Mouse (Mus musculus): Measurements from ENCODE around the gene Apbb2. TPM values are rescaled to one million over a fixed set of nuclear protein-coding genes. Genes with fewer than 3 reads are reported as not detected.

The Apbb2 gene
- polyA plus RNA-seq, 1 experiment, result 36.1 TPM

DNA sequence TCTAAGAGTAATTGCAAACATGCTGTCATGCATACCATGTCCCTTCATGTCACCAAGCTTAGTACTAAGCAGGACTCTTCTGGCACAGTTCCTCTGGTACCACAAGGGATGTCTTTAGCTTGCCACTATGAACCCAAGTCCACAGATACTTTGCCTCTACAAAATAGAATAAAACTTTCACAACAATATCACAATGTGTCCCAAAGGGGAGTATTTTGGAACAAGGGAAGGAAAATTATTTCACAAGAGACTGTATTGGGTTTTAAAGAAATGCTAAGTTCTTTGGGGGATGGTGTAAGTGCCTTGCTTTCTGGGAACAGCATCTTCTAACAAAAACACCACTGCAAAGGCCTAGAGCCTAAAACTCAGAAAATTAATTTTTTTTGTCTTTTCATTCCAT lies 105.2 kb downstream of the Apbb2 start:
- Histone ChIP-seq H3K27me3 (ENCODE audit: control insufficient read depth, insufficient read depth, low read length) (no peaks in the 10 kb centered on the region), H3K4me3 (replicated peaks; ENCODE audit: insufficient read depth, low read depth, low read length) (no peak overlapping the region), H3K27ac (ENCODE audit: insufficient read depth, low read length) (no peak overlapping the region), H3K4me1 (ENCODE audit: control insufficient read depth, insufficient read depth, low read length) (no peaks in the 10 kb centered on the region)
- no peak for TF ChIP-seq CTCF (IDR thresholded peaks at IDR 0.05; ENCODE audit: borderline replicate concordance, insufficient read depth, low read depth, low read length)
- TF ChIP-seq POLR2A (IDR thresholded peaks at IDR 0.05; ENCODE audit: borderline replicate concordance, insufficient read depth, low read length), result no peak
- no peak for DNase-seq

DNA sequence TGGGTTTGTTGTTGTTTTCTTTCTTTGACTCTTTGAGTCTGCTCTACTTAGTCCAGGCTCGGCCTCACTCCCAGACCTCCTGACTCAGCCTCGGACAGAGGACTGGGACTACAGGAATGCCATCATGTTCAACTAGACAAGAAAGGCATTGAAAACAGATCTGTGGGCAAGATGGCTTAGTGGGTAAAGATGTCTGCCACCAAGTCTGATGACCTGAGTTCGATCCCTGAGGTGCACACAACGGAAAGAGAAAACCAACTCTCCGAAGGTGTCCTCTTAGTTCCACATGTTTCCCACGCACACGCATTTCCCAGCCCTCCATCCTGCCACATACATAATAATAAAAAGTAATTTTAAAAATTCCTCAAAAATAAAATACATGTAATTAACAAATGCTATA lies 106.1 kb downstream of the Apbb2 start:
- Histone ChIP-seq H3K4me3 (replicated peaks; ENCODE audit: insufficient read depth, low read depth, low read length) (no peak overlapping the region), H3K27me3 (ENCODE audit: control insufficient read depth, insufficient read depth, low read length) (no peaks in the 10 kb centered on the region), H3K4me1 (ENCODE audit: control insufficient read depth, insufficient read depth, low read length) (no peaks in the 10 kb centered on the region), H3K27ac (ENCODE audit: insufficient read depth, low read length) (no peak overlapping the region)
- TF ChIP-seq CTCF (IDR thresholded peaks at IDR 0.05; ENCODE audit: borderline replicate concordance, insufficient read depth, low read depth, low read length), result no peak
- no peak for TF ChIP-seq POLR2A (IDR thresholded peaks at IDR 0.05; ENCODE audit: borderline replicate concordance, insufficient read depth, low read length)
- 96% methylated on average over 7 of the region's 7 CpGs for WGBS
- DNase-seq, result no peak

DNA sequence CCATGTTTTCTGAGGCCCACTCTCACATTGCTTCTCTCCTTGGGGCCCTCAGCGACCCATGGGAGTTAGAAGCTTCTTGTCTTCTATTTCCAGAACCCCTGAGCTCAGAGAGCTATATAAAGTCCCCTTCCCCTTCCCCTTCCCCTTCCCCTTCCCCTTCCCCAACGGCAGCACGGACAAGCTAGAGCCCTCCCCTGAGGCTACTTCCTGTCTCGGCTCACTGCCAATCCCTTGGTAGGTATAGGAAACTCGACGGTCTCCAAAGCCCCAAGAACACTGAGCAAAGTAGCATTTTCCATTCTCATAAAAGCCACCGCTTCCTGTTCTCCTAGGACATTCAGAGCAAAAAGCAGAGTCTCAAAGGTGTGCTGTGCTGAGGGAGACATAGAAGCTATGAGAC lies 107.9 kb downstream of the Apbb2 start:
- Histone ChIP-seq H3K27ac (ENCODE audit: insufficient read depth, low read length) (no peak overlapping the region), H3K4me1 (ENCODE audit: control insufficient read depth, insufficient read depth, low read length) (no peaks in the 10 kb centered on the region), H3K27me3 (ENCODE audit: control insufficient read depth, insufficient read depth, low read length) (no peaks in the 10 kb centered on the region), H3K4me3 (replicated peaks; ENCODE audit: insufficient read depth, low read depth, low read length) (no peak overlapping the region)
- DNase-seq, result no peak
- TF ChIP-seq CTCF (IDR thresholded peaks at IDR 0.05; ENCODE audit: borderline replicate concordance, insufficient read depth, low read depth, low read length) (no peak), POLR2A (IDR thresholded peaks at IDR 0.05; ENCODE audit: borderline replicate concordance, insufficient read depth, low read length) (no peak)
- WGBS, result 81% methylated on average over 7 of the region's 7 CpGs

DNA sequence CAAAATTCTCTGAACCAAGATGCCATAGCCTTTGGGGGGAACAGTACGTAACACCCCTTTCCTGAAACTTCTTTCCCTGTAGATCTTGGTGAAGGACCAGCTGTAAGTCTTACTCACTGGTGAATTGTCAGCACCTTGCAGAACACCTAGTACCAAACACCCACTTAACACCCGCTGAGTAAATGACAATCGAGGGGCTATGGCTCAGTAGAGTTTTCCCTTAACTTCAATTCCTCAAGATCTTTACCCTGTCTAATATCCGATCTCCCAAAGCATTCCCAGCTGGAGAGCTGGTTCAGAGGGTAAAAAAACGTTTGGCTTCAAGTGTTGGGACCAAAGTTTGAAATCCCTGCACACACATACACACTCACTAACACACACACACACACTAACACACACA lies 109.4 kb downstream of the Apbb2 start:
- Histone ChIP-seq H3K27me3 (ENCODE audit: control insufficient read depth, insufficient read depth, low read length) (no peaks in the 10 kb centered on the region), H3K27ac (ENCODE audit: insufficient read depth, low read length) (no peak overlapping the region), H3K4me3 (replicated peaks; ENCODE audit: insufficient read depth, low read depth, low read length) (no peak overlapping the region), H3K4me1 (ENCODE audit: control insufficient read depth, insufficient read depth, low read length) (no peaks in the 10 kb centered on the region; the same call in 1 of the 2 replicates)
- DNase-seq, result no peak
- 86% methylated on average over 5 of the region's 5 CpGs for WGBS
- TF ChIP-seq CTCF (IDR thresholded peaks at IDR 0.05; ENCODE audit: borderline replicate concordance, insufficient read depth, low read depth, low read length) (no peak), POLR2A (IDR thresholded peaks at IDR 0.05; ENCODE audit: borderline replicate concordance, insufficient read depth, low read length) (no peak)

DNA sequence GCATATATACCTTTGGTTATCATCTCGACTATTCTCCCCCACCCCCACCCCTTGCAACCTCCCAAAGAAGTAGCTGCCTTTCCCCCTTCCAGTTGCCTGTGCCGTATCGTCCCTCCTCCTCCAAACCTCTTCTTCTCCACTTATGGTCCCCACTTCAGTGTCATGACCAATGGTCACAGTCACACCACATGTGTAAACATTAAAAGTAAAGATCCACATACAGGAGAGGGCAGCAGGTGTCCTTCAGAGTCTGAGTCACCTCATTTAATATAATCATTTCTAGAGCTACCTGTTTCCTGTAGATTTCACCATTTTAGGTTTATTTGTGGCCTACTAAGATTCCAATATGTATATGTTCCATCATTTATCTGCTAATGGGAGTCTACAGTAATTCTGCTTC lies 113.0 kb downstream of the Apbb2 start:
- no peak for DNase-seq
- no peaks in the 10 kb centered on the region; the same call in 1 of the 2 replicates for H3K4me1 ChIP-seq (ENCODE audit: control insufficient read depth, insufficient read depth, low read length)
- H3K27me3 ChIP-seq (ENCODE audit: control insufficient read depth, insufficient read depth, low read length), result no peaks in the 10 kb centered on the region
- H3K4me3 ChIP-seq (replicated peaks; ENCODE audit: insufficient read depth, low read depth, low read length), result no peak overlapping the region
- 90% methylated on average over 3 of the region's 3 CpGs for WGBS
- no peak for TF ChIP-seq CTCF (IDR thresholded peaks at IDR 0.05; ENCODE audit: borderline replicate concordance, insufficient read depth, low read depth, low read length)
- no peak for TF ChIP-seq POLR2A (IDR thresholded peaks at IDR 0.05; ENCODE audit: borderline replicate concordance, insufficient read depth, low read length)
- no peak overlapping the region for H3K27ac ChIP-seq (ENCODE audit: insufficient read depth, low read length)

DNA sequence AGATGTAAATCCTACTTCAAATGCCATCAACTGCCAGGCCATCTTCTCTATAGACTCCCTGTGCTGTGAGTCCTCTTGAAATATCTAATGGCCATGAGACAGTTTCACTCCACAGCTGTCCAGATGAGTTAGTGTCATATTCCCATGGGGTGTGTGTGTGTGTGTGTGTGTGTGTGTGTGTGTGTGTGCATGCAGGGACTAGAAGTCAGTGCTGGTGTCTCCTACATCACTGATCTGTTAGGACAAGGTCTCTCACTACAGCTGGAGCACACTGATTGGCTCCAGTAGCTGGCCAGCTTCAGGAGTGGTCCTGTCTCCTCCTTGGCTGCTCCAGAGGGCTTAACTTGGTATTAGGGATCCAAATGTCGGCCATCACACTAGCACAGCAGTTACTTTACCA lies 113.5 kb downstream of the Apbb2 start:
- no peak for DNase-seq
- 78% methylated on average over 1 of the region's 1 CpGs for WGBS
- H3K27me3 ChIP-seq (ENCODE audit: control insufficient read depth, insufficient read depth, low read length), result no peaks in the 10 kb centered on the region; the same call in 1 of the 2 replicates
- TF ChIP-seq CTCF (IDR thresholded peaks at IDR 0.05; ENCODE audit: borderline replicate concordance, insufficient read depth, low read depth, low read length) (no peak), POLR2A (IDR thresholded peaks at IDR 0.05; ENCODE audit: borderline replicate concordance, insufficient read depth, low read length) (no peak)
- H3K4me1 ChIP-seq (ENCODE audit: control insufficient read depth, insufficient read depth, low read length), result no peaks in the 10 kb centered on the region; the same call in 1 of the 2 replicates
- no peak overlapping the region for H3K4me3 ChIP-seq (replicated peaks; ENCODE audit: insufficient read depth, low read depth, low read length)
- H3K27ac ChIP-seq (ENCODE audit: insufficient read depth, low read length), result no peak overlapping the region

DNA sequence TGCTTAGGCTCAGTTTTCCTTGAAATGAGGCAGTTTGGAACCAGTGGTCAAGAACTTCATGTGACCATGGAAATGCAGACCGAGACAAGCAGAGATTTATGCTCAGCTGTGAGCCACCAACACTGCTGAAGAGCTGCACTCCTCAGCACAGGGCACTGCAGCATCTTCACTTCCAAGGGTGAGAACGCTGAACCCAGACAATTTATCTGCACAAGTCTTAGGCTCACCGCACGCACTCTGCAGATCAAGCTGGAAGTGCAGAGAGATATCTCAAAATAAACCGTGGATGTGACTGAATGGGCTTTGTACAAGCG lies 114.2 kb downstream of the Apbb2 start:
- no peak for TF ChIP-seq POLR2A (IDR thresholded peaks at IDR 0.05; ENCODE audit: borderline replicate concordance, insufficient read depth, low read length)
- TF ChIP-seq CTCF (IDR thresholded peaks at IDR 0.05; ENCODE audit: borderline replicate concordance, insufficient read depth, low read depth, low read length), result no peak
- WGBS, result 76% methylated on average over 6 of the region's 6 CpGs
- Histone ChIP-seq H3K27me3 (ENCODE audit: control insufficient read depth, insufficient read depth, low read length) (no peaks in the 10 kb centered on the region; the same call in 1 of the 2 replicates), H3K4me3 (replicated peaks; ENCODE audit: insufficient read depth, low read depth, low read length) (no peak overlapping the region), H3K27ac (ENCODE audit: insufficient read depth, low read length) (no peak overlapping the region), H3K4me1 (ENCODE audit: control insufficient read depth, insufficient read depth, low read length) (no peaks in the 10 kb centered on the region; the same call in 1 of the 2 replicates)
- no peak for DNase-seq

DNA sequence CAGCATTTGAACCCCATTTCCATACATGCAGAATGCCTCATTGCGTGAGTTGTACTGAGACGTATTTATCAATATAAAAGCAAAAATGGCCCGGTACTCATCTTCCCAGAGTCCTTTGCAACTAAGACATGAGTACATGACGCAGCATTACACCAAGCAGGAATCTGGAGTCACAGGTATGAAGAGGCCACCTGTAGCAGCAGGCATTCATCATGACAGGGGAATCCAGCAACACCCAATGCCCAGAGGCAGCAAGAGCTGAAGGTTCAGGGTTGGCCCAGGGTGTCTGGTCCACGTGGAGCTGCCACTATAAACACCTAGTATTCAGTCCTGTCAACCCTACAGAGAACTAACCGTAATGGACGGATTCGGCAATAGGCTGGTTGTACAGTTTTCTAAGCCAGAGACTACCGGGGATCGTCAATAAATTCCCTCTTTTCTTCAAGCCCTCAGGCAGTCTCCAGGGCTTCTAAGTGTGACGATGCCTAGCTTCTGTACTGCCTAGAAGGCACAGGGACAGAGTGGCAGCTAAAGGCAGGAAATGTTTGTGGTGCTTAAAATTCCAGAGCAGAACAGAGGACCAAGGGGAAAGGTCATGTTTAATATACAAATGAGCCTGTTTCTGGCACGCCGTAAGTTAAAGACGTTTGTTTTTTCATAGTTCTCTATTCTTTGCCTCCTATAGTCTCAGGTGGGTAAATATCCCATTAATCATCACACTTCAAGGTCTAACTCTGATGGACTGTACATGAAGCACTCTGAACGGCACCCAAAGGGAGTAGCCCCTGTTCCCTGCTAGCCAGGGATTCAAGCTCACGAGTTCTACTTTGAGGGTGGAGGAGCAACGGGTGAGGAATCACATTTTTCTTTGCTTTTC lies 114.8 kb downstream of the Apbb2 start:
- H3K4me3 ChIP-seq (replicated peaks; ENCODE audit: insufficient read depth, low read depth, low read length), result no peak overlapping the region
- H3K27ac ChIP-seq (ENCODE audit: insufficient read depth, low read length), result no peak overlapping the region
- WGBS, result 82% methylated on average over 17 of the region's 17 CpGs
- no peak for DNase-seq
- H3K27me3 ChIP-seq (ENCODE audit: control insufficient read depth, insufficient read depth, low read length), result no peaks in the 10 kb centered on the region; the same call in 1 of the 2 replicates
- no peaks in the 10 kb centered on the region; the same call in 1 of the 2 replicates for H3K4me1 ChIP-seq (ENCODE audit: control insufficient read depth, insufficient read depth, low read length)
- TF ChIP-seq CTCF (IDR thresholded peaks at IDR 0.05; ENCODE audit: borderline replicate concordance, insufficient read depth, low read depth, low read length), result no peak
- TF ChIP-seq POLR2A (IDR thresholded peaks at IDR 0.05; ENCODE audit: borderline replicate concordance, insufficient read depth, low read length), result no peak
